Mouse (Mus musculus) midbrain, embryonic 13.5 days (tissue): Measurements from ENCODE around the gene Bdh2. TPM values are rescaled to one million over a fixed set of nuclear protein-coding genes. Genes with fewer than 3 reads are reported as not detected.

Experiments used
- ATAC-seq: fragments of 200-750 bp; cut with Nextera tagmentation; 2 replicates; pipeline ENCODE4 v1.8.0; 2017; ENCODE audit warnings: mild to moderate bottlenecking, moderate TSS enrichment, moderate library complexity
- H3K27ac ChIP-seq: fragments of 300-500 bp; sonication (generic); 2 replicates; pipeline ENCODE4 v1.5.1; 2015; ENCODE audit warnings: inconsistent platforms, mild to moderate bottlenecking, moderate library complexity
- H3K27me3 ChIP-seq: fragments of 300-500 bp; sonication (generic); 2 replicates; pipeline ENCODE4 v1.6.1; 2015; ENCODE audit warnings: mild to moderate bottlenecking, inconsistent platforms
- H3K36me3 ChIP-seq: fragments of 300-500 bp; sonication (generic); 2 replicates; pipeline ENCODE4 v1.6.1; 2015; ENCODE audit warnings: mild to moderate bottlenecking, inconsistent platforms
- H3K4me1 ChIP-seq: fragments of 300-500 bp; sonication (generic); replicated peaks from 2 replicates; pipeline ENCODE4 v1.6.1; 2015; ENCODE audit warnings: inconsistent platforms
- H3K4me2 ChIP-seq: fragments of 300-500 bp; sonication (generic); replicated peaks from 2 replicates; pipeline ENCODE4 v1.6.1; 2015; ENCODE audit warnings: moderate library complexity, mild to moderate bottlenecking, inconsistent platforms
- H3K4me3 ChIP-seq: fragments of 300-500 bp; sonication (generic); replicated peaks from 2 replicates; pipeline ENCODE4 v1.5.1; 2015; ENCODE audit warnings: mild to moderate bottlenecking, inconsistent platforms
- H3K9ac ChIP-seq: fragments of 300-500 bp; sonication (generic); replicated peaks from 2 replicates; pipeline ENCODE4 v1.6.1; 2015; ENCODE audit warnings: mild to moderate bottlenecking, inconsistent platforms
- H3K9me3 ChIP-seq: fragments of 300-500 bp; sonication (generic); 2 replicates; pipeline ENCODE4 v1.6.1; 2016; ENCODE audit warnings: mild to moderate bottlenecking, inconsistent platforms
- WGBS: fragments of 180-500 bp; shearing (Covaris S2); methylation state at CpG from one replicate; pipeline ENCODE4 v1.1.7; 2015; 5-methylcytosine and 5-hydroxymethylcytosine counted together
- polyA plus RNA-seq: library from polyadenylated mRNA; unstranded; fragments of >200 nt; fragmentation: Nextera tagmentation; extraction: Ambion mirVana; gene quantifications from 2 replicates; pipeline ENCODE4 v1.2.1, GENCODE M21; 2015

Bdh2 gene
- polyA plus RNA-seq, 1 experiment from 2014 or later = 4.3 TPM

DNA sequence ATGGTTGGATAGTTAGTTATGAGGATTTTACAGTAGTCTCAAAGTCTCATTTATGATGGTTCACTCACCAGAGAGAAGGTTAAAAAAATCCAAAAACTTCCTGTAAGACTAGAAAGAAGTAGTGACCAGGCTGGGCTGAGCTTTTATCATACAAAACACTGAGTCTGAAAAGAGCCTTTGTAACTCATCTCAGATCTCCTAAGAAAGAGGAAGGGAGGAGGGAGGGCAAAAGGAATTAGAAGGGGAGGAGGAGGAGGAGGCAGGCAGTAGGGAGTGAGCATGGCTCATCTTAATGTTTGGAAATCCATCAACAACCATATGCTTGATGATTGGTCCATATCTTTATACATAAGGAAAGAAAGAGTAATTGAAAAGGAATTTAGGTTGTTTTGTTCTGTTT, 51.7 kb downstream of the Bdh2 start:
- no peaks in the 10 kb centered on the region for H3K36me3 ChIP-seq

DNA sequence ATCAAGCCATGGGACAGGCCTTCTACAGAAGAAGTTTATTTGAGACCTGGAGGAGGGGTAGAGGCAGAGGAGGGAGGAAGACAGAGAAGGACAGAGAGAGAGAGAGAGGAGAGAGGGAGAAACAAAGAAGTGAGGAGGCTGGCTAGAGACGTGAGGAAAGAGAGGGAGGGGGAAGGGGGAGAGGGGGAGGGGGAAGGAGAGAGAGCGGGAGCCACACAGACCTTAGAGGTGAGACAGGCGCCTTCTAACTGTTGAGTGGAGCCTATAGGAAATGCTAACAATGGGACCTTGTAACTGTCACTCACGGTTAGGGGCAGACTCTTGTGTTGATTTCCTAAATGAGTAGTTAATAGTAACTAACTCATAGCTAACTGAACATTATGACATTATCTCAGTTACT, 52.7 kb downstream of the Bdh2 start:
- no peak for ATAC-seq
- Histone ChIP-seq H3K36me3 (no peaks in the 10 kb centered on the region), H3K4me1 (no peaks in the 10 kb centered on the region), H3K9me3 (no peaks in the 10 kb centered on the region), H3K9ac (no peak overlapping the region), H3K4me2 (no peak overlapping the region), H3K4me3 (no peak overlapping the region), H3K27me3 (no peaks in the 10 kb centered on the region), H3K27ac (no peak overlapping the region)
- WGBS = 37% methylated on average over 4 of the region's 4 CpGs

More for the DNA sequence above, 51.7 kb downstream of the Bdh2 start:
- Histone ChIP-seq H3K4me2 (no peak overlapping the region), H3K27ac (no peak overlapping the region), H3K4me1 (no peaks in the 10 kb centered on the region), H3K4me3 (no peak overlapping the region), H3K27me3 (no peaks in the 10 kb centered on the region), H3K9me3 (no peaks in the 10 kb centered on the region), H3K9ac (no peak overlapping the region)
- no peak for ATAC-seq

DNA sequence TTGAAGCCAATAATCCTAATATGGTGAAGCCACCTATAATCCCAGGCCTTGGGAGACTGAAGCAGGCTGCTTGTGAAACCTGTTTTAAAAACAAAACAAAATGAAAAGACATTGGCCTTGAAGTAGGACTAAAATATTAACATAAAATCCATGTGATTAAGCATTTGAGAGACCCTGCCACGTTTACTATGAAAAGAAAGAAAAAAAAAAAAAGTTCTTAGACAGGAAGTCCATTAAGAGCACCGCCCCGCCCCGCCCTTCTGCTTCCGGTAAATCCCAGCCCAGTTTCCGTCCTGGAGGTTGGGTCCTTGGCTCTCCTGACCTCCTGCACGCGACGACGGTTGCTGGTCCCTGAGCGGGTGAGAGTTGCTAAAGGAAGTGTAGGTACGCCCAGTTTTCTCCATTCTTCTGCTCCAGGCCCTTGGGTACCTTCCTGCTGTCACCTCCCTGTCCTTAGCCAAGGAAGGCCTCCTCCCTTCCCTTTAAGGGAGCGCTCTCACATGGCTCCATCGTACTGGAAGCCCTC, 66.8 kb downstream of the Bdh2 start, which contains the start of gene Slc9b1:
Gene Slc9b1, plus strand, starts transcription at position 291 of the 526 bp plus-strand sequence.
- H3K27ac ChIP-seq = no peak within 1 kb of the TSS
- no peaks in the 10 kb centered on the region for H3K27me3 ChIP-seq
- H3K9me3 ChIP-seq = no peaks in the 10 kb centered on the region
- H3K9ac ChIP-seq = no peak within 1 kb of the TSS
- ATAC-seq = no peak
- no peak within 1 kb of the TSS for H3K4me2 ChIP-seq
- no peak within 1 kb of the TSS for H3K4me3 ChIP-seq
- H3K4me1 ChIP-seq = no peaks in the 10 kb centered on the region
- WGBS = 83% methylated on average over 14 of the region's 14 CpGs
- H3K36me3 ChIP-seq = no peaks in the 10 kb centered on the region

DNA sequence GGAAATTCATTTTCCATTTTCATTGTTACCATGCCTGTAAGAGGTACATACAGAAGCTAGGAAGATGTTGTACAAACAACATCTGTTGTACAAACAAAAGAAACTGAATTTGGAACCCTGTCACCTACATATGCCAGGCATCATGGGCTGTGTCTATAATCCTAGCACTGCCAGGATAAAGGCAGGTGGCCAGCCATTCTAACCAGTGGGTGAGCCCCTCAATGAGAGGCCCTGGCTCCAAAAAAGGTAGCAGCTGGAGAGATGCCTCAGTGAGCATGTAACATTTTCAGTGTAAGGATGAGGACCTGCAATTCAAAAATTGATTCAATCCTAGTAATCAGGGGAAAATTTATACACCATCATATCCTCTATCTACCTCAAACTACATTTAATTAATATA, 68.0 kb downstream of the Bdh2 start:
- Histone ChIP-seq H3K36me3 (no peaks in the 10 kb centered on the region), H3K4me1 (no peaks in the 10 kb centered on the region)

DNA sequence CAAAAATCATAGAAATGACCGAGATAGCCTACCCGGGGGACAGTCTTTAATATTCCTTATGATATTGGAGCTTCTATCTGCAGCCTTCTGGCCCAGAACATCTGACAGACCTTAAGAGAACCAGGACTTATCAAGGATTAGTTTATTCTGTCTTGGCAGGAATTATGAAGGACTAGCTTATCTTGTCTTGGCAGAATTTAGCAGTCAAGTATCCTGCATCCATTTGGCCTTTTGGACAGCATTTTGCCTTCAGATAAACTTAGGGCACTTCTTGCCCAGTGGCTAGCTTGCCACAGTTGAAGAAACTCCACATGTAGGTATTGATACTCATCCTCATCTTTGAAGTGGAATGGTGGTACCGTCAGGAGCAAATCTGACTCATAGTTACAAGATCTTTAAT, 70.8 kb downstream of the Bdh2 start:
- Histone ChIP-seq H3K4me2 (no peak overlapping the region), H3K27ac (no peak overlapping the region), H3K4me3 (no peak overlapping the region), H3K9me3 (no peaks in the 10 kb centered on the region), H3K36me3 (no peaks in the 10 kb centered on the region), H3K4me1 (no peaks in the 10 kb centered on the region), H3K9ac (no peak overlapping the region), H3K27me3 (no peaks in the 10 kb centered on the region)
- ATAC-seq = no peak
- 97% methylated on average over 3 of the region's 3 CpGs for WGBS

More for the DNA sequence above, 68.0 kb downstream of the Bdh2 start:
- Histone ChIP-seq H3K27me3 (no peaks in the 10 kb centered on the region), H3K9me3 (no peaks in the 10 kb centered on the region), H3K9ac (no peak overlapping the region), H3K4me2 (no peak overlapping the region), H3K4me3 (no peak overlapping the region), H3K27ac (no peak overlapping the region)
- ATAC-seq = no peak

Other genes starting within 250 kb of the Bdh2 start
- 14.9 TPM in 2 replicates for gene Cenpe, start 68.7 kb upstream of the Bdh2 start, polyA plus RNA-seq
- gene Slc9b2, start 26.5 kb downstream of the Bdh2 start, polyA plus RNA-seq = 0.39 and 1.1 TPM in 2 replicates
- 0.17 and 0.28 TPM in 2 replicates for gene Slc9b1, start 66.8 kb downstream of the Bdh2 start, polyA plus RNA-seq
- 78.8 and 80.7 TPM in 2 replicates for gene Cisd2, start 142.7 kb downstream of the Bdh2 start, polyA plus RNA-seq
- 433 and 444 TPM in 2 replicates for gene Ube2d3, start 156.9 kb downstream of the Bdh2 start, polyA plus RNA-seq
- 4.6 and 5.0 TPM in 2 replicates for gene Manba, start 204.4 kb downstream of the Bdh2 start, polyA plus RNA-seq